In genomic region chr2:152326654-152327053, GRCm38 (mm10) we compare ENCODE assay signal across 23 mouse cellular contexts. TPM values are rescaled to one million over a fixed set of nuclear protein-coding genes. Genes with fewer than 3 reads are reported as not detected.
A peak's percentile ranks its signal among the peaks of the same experiment; 100 is the strongest.
DNase-seq lines count a peak whose midpoint lies in the region; ATAC-seq and TF ChIP-seq lines count a peak whose summit lies in the region.
"Had no signal": no experiment of that assay in that cellular context is flagged by ENCODE, and none has a peak within 500 bp of the region (broad histone marks: within the 10 kb centered on the region; RNA-seq: fewer than 3 reads in every experiment).

No protein-coding gene starts in this region.

- H3K36me3 ChIP-seq in intestine, postnatal 0 days (ENCODE audit: control insufficient read depth, insufficient read depth), result peaks cover 65% of the 10 kb centered on the region
- peaks cover 20% of the 10 kb centered on the region for H3K36me3 ChIP-seq in intestine, embryonic 16.5 days (ENCODE audit: control insufficient read depth, insufficient read depth, low read length)

- 0 out of 2 replicates have a peak, but pooled peaks cover 4% of the 10 kb centered on the region for H3K4me1 ChIP-seq in intestine, postnatal 0 days (replicated peaks; ENCODE audit: control insufficient read depth, insufficient read depth, low read length)
- peaks cover 11% of the 10 kb centered on the region for H3K4me1 ChIP-seq in intestine, embryonic 16.5 days (ENCODE audit: control insufficient read depth, insufficient read depth, low read length)

- TF ChIP-seq CTCF in intestine, postnatal 0 days (IDR thresholded peaks at IDR 0.05; ENCODE audit: low read depth), result no peak
- TF ChIP-seq CTCF in Patski (IDR thresholded peaks at IDR 0.05), result no peak

- WGBS in intestine, postnatal 0 days, result 76% methylated on average over 8 of the region's 8 CpGs
- WGBS in intestine, embryonic 16.5 days, result 85% methylated on average over 8 of the region's 8 CpGs

- no peak for ATAC-seq in intestine, postnatal 0 days
- no peak for ATAC-seq in intestine, embryonic 16.5 days
- ATAC-seq in Patski, result peak; percentile 61
- no peak for ATAC-seq in erythroblast, adult 5-6 weeks (replicated peaks; ENCODE audit: low FRiP score, poor library complexity, severe bottlenecking)
- ATAC-seq: forebrain, embryonic 15.5 days; hindbrain, postnatal 0 days had no signal

- CTCF ChIA-PET in Patski (lab: Charles Lee), result interaction anchor here (1.2 kb wide), 1 partner anchor 14 kb away, joined by 3 read pairs; no protein-coding TSS in a partner anchor

- H3K4me2 ChIP-seq in intestine, postnatal 0 days (replicated peaks; ENCODE audit: low read depth), result no peak overlapping the region
- no peak overlapping the region for H3K4me2 ChIP-seq in intestine, embryonic 16.5 days (ENCODE audit: low read depth, low read length)
- H3K4me2 ChIP-seq: embryonic facial prominence, embryonic 15.5 days; forebrain, embryonic 15.5 days; heart, embryonic 11.5 days; heart, embryonic 15.5 days; hindbrain, embryonic 13.5 days had no signal

- H3K4me3 ChIP-seq in intestine, postnatal 0 days (ENCODE audit: low read depth, low read length), result no peak overlapping the region
- no peak overlapping the region for H3K4me3 ChIP-seq in intestine, embryonic 16.5 days (ENCODE audit: low read length)
- H3K4me3 ChIP-seq: embryonic facial prominence, embryonic 15.5 days; forebrain, embryonic 15.5 days; heart, embryonic 15.5 days; hindbrain, embryonic 13.5 days had no signal

- in situ Hi-C loops in Patski (cut with MboI; ENCODE audit: low pct_unique_long_range_greater_than_20kb), result loop anchor here (25.0 kb wide), 1 partner anchor 414 kb away; the partner anchor contains the start of gene Angpt4

- H3K27ac ChIP-seq in intestine, postnatal 0 days (ENCODE audit: low read depth, low read length), result 0 out of 2 replicates have a peak overlapping the region, but pooled peaks have one; percentile 8
- H3K27ac ChIP-seq in intestine, embryonic 16.5 days (ENCODE audit: low read length), result no peak overlapping the region
- H3K27ac ChIP-seq: embryonic facial prominence, embryonic 15.5 days; forebrain, embryonic 15.5 days; heart, embryonic 15.5 days; hindbrain, embryonic 13.5 days; hindbrain, postnatal 0 days had no signal

- H3K27me3 ChIP-seq in intestine, postnatal 0 days (replicated peaks; ENCODE audit: control insufficient read depth, insufficient read depth, low read length), result no peaks in the 10 kb centered on the region
- no peaks in the 10 kb centered on the region for H3K27me3 ChIP-seq in intestine, embryonic 16.5 days (replicated peaks; ENCODE audit: control insufficient read depth, insufficient read depth, low read length)
- no peaks in the 10 kb centered on the region for H3K27me3 ChIP-seq in Patski
- H3K27me3 ChIP-seq: embryonic facial prominence, embryonic 15.5 days; forebrain, embryonic 15.5 days; heart, embryonic 15.5 days; hindbrain, embryonic 13.5 days had no signal

- DNase-seq in adrenal gland, adult (ENCODE audit: inconsistent age in 2 of 2, low spot score in 1 of 2), result peak; percentile 72 to 80
- DNase-seq in adrenal gland, adult 18-20 months (ENCODE audit: low spot score in 2 of 2), result no peak
- DNase-seq in Patski (ENCODE audit: low read depth, low spot score), result no peak
- no peak for DNase-seq in thymus, postnatal 10 days (ENCODE audit: low spot score in 2 of 2)
- no peak for DNase-seq in layer of hippocampus, adult 18-20 months (ENCODE audit: low spot score in 2 of 2)
- DNase-seq: cerebellum, adult 11 months; cerebellum, adult 8-10 months; cerebellum, postnatal 14 days; embryo, embryonic 11 days; heart, adult 18-20 months; heart, postnatal 14 days; kidney, adult 2 months had no signal

- H3K9ac ChIP-seq in intestine, postnatal 0 days (ENCODE audit: low read depth, low read length), result no peak overlapping the region
- no peak overlapping the region for H3K9ac ChIP-seq in intestine, embryonic 16.5 days (ENCODE audit: low read depth, low read length)
- H3K9ac ChIP-seq: embryonic facial prominence, embryonic 15.5 days; forebrain, embryonic 15.5 days; heart, embryonic 15.5 days; hindbrain, embryonic 13.5 days had no signal

- POLR2A ChIA-PET in Patski (lab: Charles Lee), result no interaction called here

- H3K9me3 ChIP-seq in intestine, postnatal 0 days (ENCODE audit: control insufficient read depth), result no peaks in the 10 kb centered on the region
- no peaks in the 10 kb centered on the region for H3K9me3 ChIP-seq in intestine, embryonic 16.5 days (ENCODE audit: control insufficient read depth, low read length)
- H3K9me3 ChIP-seq: embryonic facial prominence, embryonic 15.5 days; forebrain, embryonic 15.5 days; heart, embryonic 15.5 days; hindbrain, embryonic 13.5 days had no signal

RNA-seq across cellular contexts. Expression of gene Rbck1, which starts 5.8 kb away (rescaled TPM):
- 100 to 1,000 TPM in 1 of 2 experiments, 10 to 100 TPM in 1; 97.4 to 112 TPM for total RNA-seq in adrenal gland, adult 18-20 months (2021)
- 44.9 and 50.3 TPM in 2 replicates for polyA plus RNA-seq in intestine, postnatal 0 days (2015; fragmentation: Nextera tagmentation; extraction: Ambion mirVana)
- polyA plus RNA-seq in intestine, embryonic 16.5 days (2015; fragmentation: Nextera tagmentation; extraction: Ambion mirVana), result 82.5 and 83.2 TPM in 2 replicates
- polyA plus RNA-seq in Patski (2021), result 101 TPM
- 28.2 TPM in 2 replicates for total RNA-seq in erythroblast, adult 5-6 weeks (2015; ENCODE audit: low replicate concordance)
- 16.6 and 25.1 TPM in 2 replicates for total RNA-seq in erythroblast, adult 5-6 weeks (2017; ENCODE audit: low replicate concordance)
- total RNA-seq in layer of hippocampus, adult 18-20 months (2021), result 100 to 1,000 TPM; 100 to 110 TPM

RNA-seq across cellular contexts. Expression of gene Trib3, which starts 17.2 kb away (rescaled TPM):
- total RNA-seq in adrenal gland, adult 18-20 months (2021), result 10 to 100 TPM in 1 of 2 experiments, 1 to 10 TPM in 1; 4.9 to 12.4 TPM
- 2.5 and 2.9 TPM in 2 replicates for polyA plus RNA-seq in intestine, postnatal 0 days (2015; fragmentation: Nextera tagmentation; extraction: Ambion mirVana)
- polyA plus RNA-seq in intestine, embryonic 16.5 days (2015; fragmentation: Nextera tagmentation; extraction: Ambion mirVana), result 4.4 and 7.1 TPM in 2 replicates
- 19.6 TPM for polyA plus RNA-seq in Patski (2021)
- total RNA-seq in erythroblast, adult 5-6 weeks (2015; ENCODE audit: low replicate concordance), result 1.0 TPM in 1 of 2 replicates, not detected in the other
- total RNA-seq in erythroblast, adult 5-6 weeks (2017; ENCODE audit: low replicate concordance), result 0.26 and 0.98 TPM in 2 replicates
- under 1 TPM in 1 of 2 experiments, not detected in 1; 0.69 TPM for total RNA-seq in layer of hippocampus, adult 18-20 months (2021)
- total RNA-seq: common myeloid progenitor, adult 5-6 weeks had no signal

RNA-seq across cellular contexts. Expression of gene Tbc1d20, which starts 33.0 kb away (rescaled TPM):
- 100 to 1,000 TPM; 144 to 147 TPM for total RNA-seq in adrenal gland, adult 18-20 months (2021)
- polyA plus RNA-seq in intestine, postnatal 0 days (2015; fragmentation: Nextera tagmentation; extraction: Ambion mirVana), result 35.2 and 40.3 TPM in 2 replicates
- 35.8 and 37.7 TPM in 2 replicates for polyA plus RNA-seq in intestine, embryonic 16.5 days (2015; fragmentation: Nextera tagmentation; extraction: Ambion mirVana)
- polyA plus RNA-seq in Patski (2021), result 71.4 TPM
- 9.6 and 17.9 TPM in 2 replicates for total RNA-seq in erythroblast, adult 5-6 weeks (2015; ENCODE audit: low replicate concordance)
- 5.6 and 9.9 TPM in 2 replicates for total RNA-seq in erythroblast, adult 5-6 weeks (2017; ENCODE audit: low replicate concordance)
- 10 to 100 TPM; 50.8 to 54.8 TPM for total RNA-seq in layer of hippocampus, adult 18-20 months (2021)

RNA-seq across cellular contexts. Expression of gene Nrsn2, which starts 49.8 kb away (rescaled TPM):
- total RNA-seq in adrenal gland, adult 18-20 months (2021), result 1 to 10 TPM; 5.8 to 6.7 TPM
- polyA plus RNA-seq in intestine, postnatal 0 days (2015; fragmentation: Nextera tagmentation; extraction: Ambion mirVana), result 4.1 and 4.7 TPM in 2 replicates
- polyA plus RNA-seq in intestine, embryonic 16.5 days (2015; fragmentation: Nextera tagmentation; extraction: Ambion mirVana), result 2.5 and 2.7 TPM in 2 replicates
- not detected for polyA plus RNA-seq in Patski (2021)
- total RNA-seq in erythroblast, adult 5-6 weeks (2015; ENCODE audit: low replicate concordance), result not detected in 2 replicates
- total RNA-seq in erythroblast, adult 5-6 weeks (2017; ENCODE audit: low replicate concordance), result not detected in 2 replicates
- total RNA-seq in layer of hippocampus, adult 18-20 months (2021), result 100 to 1,000 TPM in 1 of 2 experiments, 10 to 100 TPM in 1; 95.7 to 106 TPM
- total RNA-seq: common myeloid progenitor, adult 5-6 weeks; heart, adult 18-20 months; heart, postnatal 14 days; hematopoietic stem cell, adult 5-6 weeks had no signal

Comparison
In these comparisons a context has a peak if more than half of its experiments do, and no peak if none do; other contexts are left out.
1. DNase-seq: peak in adrenal gland, adult (2 of 2); none in adrenal gland, adult 18-20 months (0 of 2), Patski (single experiment), thymus, postnatal 10 days (0 of 2) and layer of hippocampus, adult 18-20 months (0 of 2).